In the genomic region with DNA sequence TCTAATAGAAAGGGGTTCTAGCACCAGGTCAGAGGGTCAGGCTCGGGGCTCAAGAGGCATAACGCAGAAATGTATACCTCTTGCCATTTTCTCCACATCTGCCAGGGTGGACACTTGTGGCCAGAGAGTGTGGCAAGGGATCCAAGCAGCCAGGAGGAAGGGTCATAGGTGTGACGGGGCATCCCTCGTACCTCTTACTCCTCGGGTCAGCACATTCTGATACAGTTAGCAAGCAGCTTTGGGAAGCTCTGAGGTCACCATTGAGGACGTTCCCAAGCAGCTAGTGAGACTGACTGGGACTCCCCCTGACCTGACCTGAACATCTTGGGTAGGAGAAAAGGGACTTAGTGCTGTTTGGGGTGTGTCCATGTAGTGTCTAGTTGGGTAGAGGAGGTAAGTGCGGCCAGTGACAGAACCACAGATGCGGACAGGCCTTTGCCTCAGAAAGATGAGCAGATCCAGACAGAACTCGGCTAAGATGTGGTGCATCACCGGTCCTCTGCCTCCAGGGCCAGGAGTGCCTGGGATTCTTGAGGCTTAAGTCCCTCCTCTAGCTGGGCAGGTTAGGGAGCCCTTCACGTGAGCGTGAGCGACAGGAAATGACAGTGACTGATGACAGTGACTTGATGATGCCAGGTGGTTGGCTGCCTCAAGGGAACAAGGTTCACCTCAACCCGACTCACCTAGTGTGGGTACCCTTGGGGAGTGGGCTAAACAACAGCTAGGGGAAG, we compare ENCODE assay signal across 16 mouse cellular contexts. TPM values are rescaled to one million over a fixed set of nuclear protein-coding genes. Genes with fewer than 3 reads are reported as not detected.
DNase-seq lines count a peak whose midpoint lies in the region; ATAC-seq and TF ChIP-seq lines count a peak whose summit lies in the region.
"Had no signal": no experiment of that assay in that cellular context is flagged by ENCODE, and none has a peak within 500 bp of the region (broad histone marks: within the 10 kb centered on the region; RNA-seq: fewer than 3 reads in every experiment).

No protein-coding gene starts in this region.

- H3K9me3 ChIP-seq in forebrain, embryonic 10.5 days, result no peaks in the 10 kb centered on the region
- no peaks in the 10 kb centered on the region for H3K9me3 ChIP-seq in forebrain, embryonic 16.5 days (ENCODE audit: control insufficient read depth, low read length)
- H3K9me3 ChIP-seq in embryonic facial prominence, embryonic 13.5 days, result no peaks in the 10 kb centered on the region
- no peaks in the 10 kb centered on the region for H3K9me3 ChIP-seq in heart, postnatal 0 days (replicated peaks; ENCODE audit: control insufficient read depth, low read length)
- H3K9me3 ChIP-seq: hindbrain, embryonic 15.5 days; midbrain, embryonic 12.5 days had no signal

- no peak for ATAC-seq in forebrain, embryonic 16.5 days
- no peak for ATAC-seq in embryonic facial prominence, embryonic 13.5 days (ENCODE audit: insufficient number of reproducible peaks, insufficient read depth, low FRiP score, low TSS enrichment, low read depth)
- ATAC-seq in heart, postnatal 0 days (ENCODE audit: insufficient read depth, low read depth), result no peak
- ATAC-seq: Patski had no signal

- no peak overlapping the region for H3K4me2 ChIP-seq in forebrain, embryonic 16.5 days (ENCODE audit: low read length)
- no peak overlapping the region for H3K4me2 ChIP-seq in embryonic facial prominence, embryonic 13.5 days
- peak overlapping the region; percentile 70 for H3K4me2 ChIP-seq in heart, postnatal 0 days (ENCODE audit: low read depth, low read length)
- H3K4me2 ChIP-seq: hindbrain, embryonic 15.5 days; midbrain, embryonic 12.5 days had no signal

- peaks cover 51% of the 10 kb centered on the region for H3K27me3 ChIP-seq in forebrain, embryonic 10.5 days (ENCODE audit: poor library complexity, severe bottlenecking)
- H3K27me3 ChIP-seq in forebrain, embryonic 16.5 days (replicated peaks; ENCODE audit: control insufficient read depth, insufficient read depth, low read length), result no peaks in the 10 kb centered on the region
- H3K27me3 ChIP-seq in embryonic facial prominence, embryonic 13.5 days, result no peaks in the 10 kb centered on the region
- no peaks in the 10 kb centered on the region for H3K27me3 ChIP-seq in heart, postnatal 0 days (ENCODE audit: control insufficient read depth, insufficient read depth, low read length)
- H3K27me3 ChIP-seq: hindbrain, embryonic 15.5 days; Patski had no signal

- peak overlapping the region; percentile 84 for H3K27ac ChIP-seq in forebrain, embryonic 10.5 days
- H3K27ac ChIP-seq in forebrain, embryonic 16.5 days (ENCODE audit: low read length), result no peak overlapping the region
- H3K27ac ChIP-seq in embryonic facial prominence, embryonic 13.5 days, result no peak overlapping the region
- peak overlapping the region; percentile 91 for H3K27ac ChIP-seq in heart, postnatal 0 days (ENCODE audit: low read depth)
- H3K27ac ChIP-seq: kidney, postnatal 0 days; liver, embryonic 14.5 days; midbrain, embryonic 12.5 days had no signal

- no peaks in the 10 kb centered on the region for H3K36me3 ChIP-seq in forebrain, embryonic 10.5 days (replicated peaks)
- H3K36me3 ChIP-seq in forebrain, embryonic 16.5 days (ENCODE audit: control insufficient read depth, insufficient read depth), result no peaks in the 10 kb centered on the region
- H3K36me3 ChIP-seq in embryonic facial prominence, embryonic 13.5 days, result no peaks in the 10 kb centered on the region
- no peaks in the 10 kb centered on the region; the same call in 1 of the 2 replicates for H3K36me3 ChIP-seq in heart, postnatal 0 days (replicated peaks; ENCODE audit: control insufficient read depth, insufficient read depth, low read length)
- H3K36me3 ChIP-seq: hindbrain, embryonic 15.5 days; midbrain, embryonic 12.5 days had no signal

- no peak for DNase-seq in forebrain, embryonic 10.5 days (ENCODE audit: extremely low spot score, low spot score)
- peak; percentile 6 for DNase-seq in kidney, adult 9 months
- DNase-seq in kidney, adult 11 months, result no peak
- DNase-seq in heart, postnatal 0 days (ENCODE audit: low spot score), result no peak
- DNase-seq in urinary bladder, postnatal 4 days (ENCODE audit: low spot score in 2 of 2), result no peak
- DNase-seq: layer of hippocampus, adult 9-11 months; thymus, postnatal 14 days had no signal

- no peak for TF ChIP-seq EP300 in heart, postnatal 0 days (IDR thresholded peaks at IDR 0.05; ENCODE audit: low read depth)

- no peak for TF ChIP-seq CTCF in heart, postnatal 0 days (IDR thresholded peaks at IDR 0.05; ENCODE audit: low read depth)

- H3K4me1 ChIP-seq in forebrain, embryonic 10.5 days, result peaks cover 81% of the 10 kb centered on the region
- H3K4me1 ChIP-seq in forebrain, embryonic 16.5 days (replicated peaks; ENCODE audit: control insufficient read depth, insufficient read depth, low read length), result peaks cover 22% of the 10 kb centered on the region
- H3K4me1 ChIP-seq in embryonic facial prominence, embryonic 13.5 days, result peaks cover 39% of the 10 kb centered on the region
- peaks cover 41% of the 10 kb centered on the region for H3K4me1 ChIP-seq in heart, postnatal 0 days (ENCODE audit: control insufficient read depth, insufficient read depth)

- no peak overlapping the region for H3K9ac ChIP-seq in forebrain, embryonic 16.5 days (replicated peaks; ENCODE audit: low read depth, low read length)
- H3K9ac ChIP-seq in embryonic facial prominence, embryonic 13.5 days, result peak overlapping the region; percentile 17; the same call in 1 of the 2 replicates
- H3K9ac ChIP-seq in heart, postnatal 0 days (replicated peaks; ENCODE audit: low read depth, low read length), result peak overlapping the region; percentile 70
- H3K9ac ChIP-seq: hindbrain, embryonic 15.5 days; liver, embryonic 14.5 days; midbrain, embryonic 12.5 days had no signal

- peak overlapping the region; percentile 8; the same call in 1 of the 2 replicates for H3K4me3 ChIP-seq in forebrain, embryonic 10.5 days
- H3K4me3 ChIP-seq in forebrain, embryonic 16.5 days (replicated peaks; ENCODE audit: low read length), result no peak overlapping the region
- no peak overlapping the region for H3K4me3 ChIP-seq in embryonic facial prominence, embryonic 13.5 days
- H3K4me3 ChIP-seq in heart, postnatal 0 days (ENCODE audit: low read depth, low read length), result peak overlapping the region; percentile 48
- H3K4me3 ChIP-seq: hindbrain, embryonic 15.5 days; midbrain, embryonic 12.5 days had no signal

- 69% methylated on average over 14 of the region's 14 CpGs for WGBS in forebrain, embryonic 10.5 days
- WGBS in forebrain, embryonic 16.5 days, result 78% methylated on average over 14 of the region's 14 CpGs
- 57% methylated on average over 14 of the region's 14 CpGs for WGBS in embryonic facial prominence, embryonic 13.5 days
- 34% methylated on average over 14 of the region's 14 CpGs for WGBS in heart, postnatal 0 days

RNA-seq across cellular contexts. Expression of a gene that starts 3.5 kb away (rescaled TPM):
- 12.7 and 12.9 TPM in 2 replicates for polyA plus RNA-seq in forebrain, embryonic 10.5 days (2016; fragmentation: Nextera tagmentation; extraction: Ambion mirVana)
- 13.6 and 13.7 TPM in 2 replicates for polyA plus RNA-seq in forebrain, embryonic 16.5 days (2015; fragmentation: Nextera tagmentation; extraction: Ambion mirVana)
- 14.6 and 15.2 TPM in 2 replicates for polyA plus RNA-seq in embryonic facial prominence, embryonic 13.5 days (2015; fragmentation: Nextera tagmentation; extraction: Ambion mirVana)
- 44.9 and 48.6 TPM in 2 replicates for total RNA-seq in heart, postnatal 0 days (2014; rRNA removed; ENCODE audit: low replicate concordance)
- polyA plus RNA-seq in heart, postnatal 0 days (2015; fragmentation: Nextera tagmentation; extraction: Ambion mirVana), result 114 and 121 TPM in 2 replicates

RNA-seq across cellular contexts. Expression of a gene that starts 27.1 kb away (rescaled TPM):
- polyA plus RNA-seq in forebrain, embryonic 10.5 days (2016; fragmentation: Nextera tagmentation; extraction: Ambion mirVana), result not detected in 2 replicates
- 4.7 and 5.4 TPM in 2 replicates for polyA plus RNA-seq in forebrain, embryonic 16.5 days (2015; fragmentation: Nextera tagmentation; extraction: Ambion mirVana)
- polyA plus RNA-seq in embryonic facial prominence, embryonic 13.5 days (2015; fragmentation: Nextera tagmentation; extraction: Ambion mirVana), result 4.3 and 5.6 TPM in 2 replicates
- 6.3 and 12.5 TPM in 2 replicates for total RNA-seq in heart, postnatal 0 days (2014; rRNA removed; ENCODE audit: low replicate concordance)
- 3.6 and 4.4 TPM in 2 replicates for polyA plus RNA-seq in heart, postnatal 0 days (2015; fragmentation: Nextera tagmentation; extraction: Ambion mirVana)
- polyA plus RNA-seq: midbrain, embryonic 12.5 days; Patski had no signal

RNA-seq across cellular contexts. Expression of a gene that starts 31.3 kb away (rescaled TPM):
- polyA plus RNA-seq in forebrain, embryonic 10.5 days (2016; fragmentation: Nextera tagmentation; extraction: Ambion mirVana), result 0.15 and 0.26 TPM in 2 replicates
- polyA plus RNA-seq in forebrain, embryonic 16.5 days (2015; fragmentation: Nextera tagmentation; extraction: Ambion mirVana), result 0.12 TPM in 1 of 2 replicates, not detected in the other
- 0.21 and 0.39 TPM in 2 replicates for polyA plus RNA-seq in embryonic facial prominence, embryonic 13.5 days (2015; fragmentation: Nextera tagmentation; extraction: Ambion mirVana)
- not detected in 2 replicates for total RNA-seq in heart, postnatal 0 days (2014; rRNA removed; ENCODE audit: low replicate concordance)
- not detected in 2 replicates for polyA plus RNA-seq in heart, postnatal 0 days (2015; fragmentation: Nextera tagmentation; extraction: Ambion mirVana)
- total RNA-seq: adrenal gland, adult 18-20 months had no signal
- polyA plus RNA-seq: liver, embryonic 14.5 days; midbrain, embryonic 12.5 days; neural tube, embryonic 14.5 days had no signal

RNA-seq across cellular contexts. Expression of a gene that starts 36.8 kb away (rescaled TPM):
- not detected in 2 replicates for polyA plus RNA-seq in forebrain, embryonic 10.5 days (2016; fragmentation: Nextera tagmentation; extraction: Ambion mirVana)
- 2.3 and 2.7 TPM in 2 replicates for polyA plus RNA-seq in forebrain, embryonic 16.5 days (2015; fragmentation: Nextera tagmentation; extraction: Ambion mirVana)
- polyA plus RNA-seq in embryonic facial prominence, embryonic 13.5 days (2015; fragmentation: Nextera tagmentation; extraction: Ambion mirVana), result 1.5 and 2.8 TPM in 2 replicates
- 9.0 TPM in 2 replicates for total RNA-seq in heart, postnatal 0 days (2014; rRNA removed; ENCODE audit: low replicate concordance)
- polyA plus RNA-seq in heart, postnatal 0 days (2015; fragmentation: Nextera tagmentation; extraction: Ambion mirVana), result 4.1 and 4.5 TPM in 2 replicates

RNA-seq across cellular contexts. Expression of a gene that starts 43.0 kb away (rescaled TPM):
- 0.06 and 0.36 TPM in 2 replicates for polyA plus RNA-seq in forebrain, embryonic 10.5 days (2016; fragmentation: Nextera tagmentation; extraction: Ambion mirVana)
- polyA plus RNA-seq in forebrain, embryonic 16.5 days (2015; fragmentation: Nextera tagmentation; extraction: Ambion mirVana), result 0.15 and 0.16 TPM in 2 replicates
- polyA plus RNA-seq in embryonic facial prominence, embryonic 13.5 days (2015; fragmentation: Nextera tagmentation; extraction: Ambion mirVana), result 0.30 and 0.48 TPM in 2 replicates
- not detected in 2 replicates for total RNA-seq in heart, postnatal 0 days (2014; rRNA removed; ENCODE audit: low replicate concordance)
- 0.10 TPM in 1 of 2 replicates, not detected in the other for polyA plus RNA-seq in heart, postnatal 0 days (2015; fragmentation: Nextera tagmentation; extraction: Ambion mirVana)
- polyA plus RNA-seq: hindbrain, embryonic 15.5 days; kidney, postnatal 0 days had no signal

Comparison
In these comparisons a context has a peak if more than half of its experiments do, and no peak if none do; other contexts are left out.
1. H3K27ac ChIP-seq: peak in forebrain, embryonic 10.5 days (single experiment) and heart, postnatal 0 days (single experiment); none in forebrain, embryonic 16.5 days (single experiment) and embryonic facial prominence, embryonic 13.5 days (single experiment).
2. H3K4me3 ChIP-seq: peak in forebrain, embryonic 10.5 days (single experiment) and heart, postnatal 0 days (single experiment); none in forebrain, embryonic 16.5 days (single experiment) and embryonic facial prominence, embryonic 13.5 days (single experiment).